Mouse (Mus musculus) adrenal gland, adult (tissue): Measurements from ENCODE around the gene Gm28845.
A peak's percentile ranks its signal among the peaks of the same experiment; 100 is the strongest.
"Not testable (repeated sequence)": the region's sequence is repeated elsewhere in the genome, so short reads cannot be mapped to it uniquely, and the experiment has no call there.

Experiments
- DNase-seq, 2 experiments: peaks; one replicate each; pipeline ENCODE4 v3.0.0; 2022 to 2023; ENCODE audit warnings: low spot score in 1 of 2; ENCODE audit not compliant: inconsistent age in 2 of 2

Gm28845 gene

DNA sequence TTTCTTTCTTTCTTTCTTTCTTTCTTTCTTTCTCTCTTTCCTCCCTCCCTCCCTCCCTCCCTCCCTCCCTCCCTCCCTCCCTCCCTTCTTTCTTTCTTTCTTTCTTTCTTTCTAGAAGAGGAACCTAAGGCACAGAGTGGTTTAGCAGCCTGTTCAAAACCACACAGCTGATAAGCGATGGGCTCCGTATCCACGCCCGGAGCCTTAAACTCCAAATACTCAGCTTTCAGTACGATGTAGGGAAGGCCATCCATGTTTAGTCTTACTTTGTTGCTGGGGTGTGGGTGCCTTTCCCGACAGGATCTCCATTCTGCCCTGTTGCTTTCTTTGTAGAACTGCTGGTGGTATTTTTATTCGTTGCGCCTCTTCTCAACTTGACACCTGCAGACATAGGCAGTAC lies 10.2 kb downstream of the Gm28845 start:
- DNase-seq, result no peak

DNA sequence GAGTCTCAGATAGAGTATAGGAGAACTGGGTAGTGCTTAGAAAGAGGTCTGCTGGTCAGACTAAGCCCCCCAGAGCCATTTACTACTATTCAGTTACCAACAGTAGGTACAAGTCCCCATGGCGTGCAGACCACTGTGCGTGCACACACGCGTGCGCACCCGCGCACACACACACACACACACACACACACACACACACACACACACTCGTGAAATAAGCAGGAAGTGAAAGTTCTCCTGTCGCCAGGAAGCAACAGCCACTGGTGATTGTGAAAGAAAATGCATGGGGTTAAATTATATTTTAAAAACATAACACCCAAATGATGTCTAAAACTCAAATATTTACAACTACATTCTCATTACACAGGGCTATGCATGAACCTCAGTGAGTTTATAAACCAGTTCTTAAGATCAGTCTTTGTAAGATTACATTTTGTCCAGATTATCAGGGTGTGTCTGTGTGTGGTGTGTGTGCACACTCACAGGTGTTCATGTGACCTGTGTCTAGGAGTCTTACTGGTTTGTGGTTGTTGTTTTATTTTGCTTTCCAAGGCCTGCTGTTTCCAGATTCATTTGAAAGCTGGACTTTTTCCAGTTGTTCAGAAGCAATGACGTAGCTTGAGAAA lies 11.6 kb downstream of the Gm28845 start:
- DNase-seq, result peak in 1 of 2 experiments; percentile 18

DNA sequence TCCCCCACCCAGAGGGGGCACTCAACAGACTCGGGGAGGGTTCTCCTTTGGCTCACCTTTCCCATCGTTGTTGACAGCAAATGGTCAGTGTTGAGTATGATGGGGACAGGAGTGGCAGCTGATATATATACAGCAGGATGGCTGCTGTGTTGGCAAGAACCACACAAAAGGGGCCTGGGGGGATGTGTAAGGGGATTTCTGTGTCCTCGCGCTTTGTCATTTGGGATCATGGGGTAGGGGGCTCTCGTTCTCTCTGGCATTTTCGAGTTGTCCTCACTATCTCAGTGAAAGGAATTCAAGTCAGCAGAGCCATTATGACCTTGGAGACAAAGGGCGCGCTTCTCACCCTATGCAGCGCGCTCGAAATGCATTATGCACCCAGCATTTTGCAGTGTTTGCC lies 16.1 kb downstream of the Gm28845 start, which contains the start of gene Cryga:
Cryga (minus strand) TSS at position 101 of the 400 bp plus-strand sequence.
- DNase-seq, result no peak

DNA sequence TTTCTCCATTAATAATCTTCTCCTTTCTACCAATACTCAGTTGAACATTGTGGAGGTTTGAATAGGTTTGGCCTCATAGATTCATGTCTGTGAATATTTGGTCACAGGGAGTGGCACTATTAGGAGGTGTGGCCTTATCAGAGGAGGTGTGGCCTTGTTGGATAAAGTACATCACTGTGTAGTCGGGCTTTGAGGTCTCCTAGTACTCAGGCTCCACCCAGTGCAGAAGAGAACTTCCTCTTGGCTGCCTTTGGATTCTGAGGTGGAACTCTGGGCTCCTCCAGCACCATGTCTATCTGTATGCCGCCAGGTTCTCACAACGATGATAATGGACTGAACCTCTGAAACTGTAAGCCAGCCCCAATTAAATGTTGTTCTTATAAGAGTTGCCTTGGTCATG lies 22.4 kb downstream of the Gm28845 start:
- DNase-seq, result no peak

DNA sequence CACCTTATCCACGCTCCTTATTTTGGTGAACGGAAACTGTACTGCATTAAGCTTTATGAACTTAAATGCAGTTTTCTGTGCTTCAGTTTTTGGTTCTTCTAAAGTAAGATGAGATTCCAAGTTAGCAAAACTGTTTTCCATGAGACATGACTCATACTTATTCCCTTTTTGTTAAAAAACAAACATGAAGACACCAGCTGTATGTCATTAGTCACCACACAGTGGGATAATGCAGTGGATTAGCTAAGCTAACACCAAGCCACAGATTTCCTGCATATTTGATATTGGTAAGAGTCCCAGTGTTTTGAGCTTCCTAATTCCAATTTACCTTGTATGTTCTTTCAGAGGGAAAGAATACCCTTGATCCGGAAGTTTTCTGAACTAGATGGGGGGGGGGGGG lies 27.8 kb downstream of the Gm28845 start:
- DNase-seq, result no peak

DNA sequence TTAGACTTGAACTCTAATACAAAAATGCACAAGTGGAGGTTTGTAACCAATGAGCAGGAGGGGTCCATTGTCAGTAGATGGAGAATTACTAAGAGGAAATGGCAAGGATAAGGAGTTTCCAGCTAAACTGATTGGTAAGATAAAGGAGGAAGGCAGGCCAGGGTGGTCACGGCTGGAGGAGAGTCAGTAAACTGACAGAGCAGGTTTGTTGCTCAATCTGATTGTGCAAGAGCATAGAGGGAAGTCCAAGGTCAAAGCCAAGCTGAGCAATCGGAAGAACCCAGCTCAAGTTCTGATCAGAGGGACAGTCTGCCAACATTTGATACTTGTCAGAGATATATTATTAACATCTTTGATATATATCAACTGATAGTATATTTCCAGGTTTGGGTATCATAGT lies 29.0 kb downstream of the Gm28845 start:
- DNase-seq, result peak; percentile 76 to 92

DNA sequence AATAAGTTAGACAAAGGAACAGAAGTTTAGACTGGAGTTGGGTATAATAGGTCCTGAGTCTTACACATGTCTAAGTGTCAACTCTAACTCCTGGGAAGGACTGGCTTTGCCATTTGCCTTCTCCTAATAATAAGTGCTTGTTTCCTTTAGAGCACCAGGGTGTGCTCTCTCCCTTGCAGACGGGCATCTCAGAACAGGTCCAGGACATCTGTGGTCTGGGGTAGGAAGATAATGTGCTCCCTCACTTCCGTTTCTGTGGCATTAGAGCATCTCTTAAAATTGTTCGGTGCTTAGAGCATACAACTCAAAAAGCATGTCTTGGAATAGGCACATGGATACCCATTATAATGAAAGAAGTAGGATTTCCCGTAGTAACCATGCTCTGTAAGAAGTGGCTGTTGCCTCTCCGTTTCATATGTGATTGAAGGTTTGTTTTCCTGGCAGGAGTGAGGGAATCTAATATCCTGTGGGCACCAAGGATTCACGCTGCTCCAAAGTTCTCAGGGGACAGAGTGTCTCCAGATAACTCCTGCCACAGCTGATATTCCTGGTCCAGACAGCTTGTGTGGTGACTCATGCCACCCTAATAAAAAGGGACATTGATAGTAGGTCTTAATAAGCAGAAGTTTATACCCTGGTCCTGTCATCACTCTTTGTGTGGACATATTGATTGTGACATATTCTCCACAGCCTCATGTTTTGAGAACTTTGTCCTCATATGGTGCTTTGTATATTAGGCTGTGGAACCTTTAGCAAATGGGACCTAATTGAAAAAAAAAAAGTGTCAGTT lies 30.6 kb downstream of the Gm28845 start:
- peak in 1 of 2 experiments; percentile 18 for DNase-seq

DNA sequence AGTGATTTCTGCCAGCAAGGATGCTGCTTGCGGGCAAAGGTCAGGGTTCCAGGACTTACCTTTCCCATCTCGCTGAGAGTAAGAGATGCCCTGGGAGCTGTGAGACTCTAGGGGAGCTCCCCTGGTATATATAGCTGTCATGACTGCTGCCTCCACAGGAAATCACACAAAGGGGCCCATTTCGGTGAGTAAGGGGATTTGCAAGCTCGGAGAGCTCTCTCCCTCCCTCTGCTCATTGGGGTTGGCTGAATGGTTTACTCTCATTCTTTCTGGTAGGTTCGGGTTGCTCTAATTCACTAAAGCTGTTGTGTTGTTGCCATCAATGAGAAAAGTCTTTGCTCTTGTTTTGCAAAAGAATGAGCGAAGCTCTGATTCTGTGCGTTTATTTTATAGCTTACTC lies 37.2 kb downstream of the Gm28845 start, which contains the start of gene Crygb:
Crygb (minus strand) TSS at position 101 of the 400 bp plus-strand sequence.
- no peak for DNase-seq

DNA sequence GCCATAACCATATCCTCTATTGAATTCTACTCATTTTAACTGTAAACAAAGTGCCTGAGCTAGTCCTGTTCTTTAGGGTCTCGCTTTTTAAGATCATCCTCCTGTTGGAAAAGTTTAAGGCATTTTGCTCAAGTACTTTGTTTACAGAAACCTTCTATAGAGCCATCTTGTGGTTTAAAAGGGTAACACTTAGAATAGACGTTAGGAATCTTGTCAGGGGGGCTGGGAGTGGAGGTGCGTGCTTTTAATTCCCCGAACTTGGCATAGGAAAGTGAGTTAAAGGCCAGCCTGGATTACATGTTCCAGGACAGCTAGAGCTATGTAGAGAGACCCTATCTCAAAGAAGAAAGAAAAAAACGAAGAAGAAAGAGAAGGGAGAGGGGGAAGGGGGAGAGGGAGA lies 43.8 kb downstream of the Gm28845 start:
- peak in 1 of 2 experiments; percentile 66 for DNase-seq

DNA sequence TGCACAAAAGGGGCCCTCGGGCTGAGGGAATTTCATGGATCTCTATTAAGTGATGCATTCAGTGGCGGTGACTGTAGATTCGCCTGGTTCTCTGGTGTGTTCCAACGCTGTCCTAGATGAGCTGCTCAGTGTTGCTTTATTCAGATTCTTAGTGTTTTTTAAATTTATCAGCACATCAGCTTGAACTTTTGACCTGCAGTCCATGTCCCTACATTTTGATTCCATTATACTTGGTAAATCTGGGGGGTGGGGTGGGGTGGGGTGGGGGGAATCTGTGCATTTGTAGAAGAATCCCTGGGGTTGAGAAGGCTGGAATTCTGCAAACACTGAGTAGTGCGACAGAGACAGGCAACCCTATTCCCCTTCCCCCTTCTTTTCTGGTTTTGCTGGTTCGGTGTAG lies 45.8 kb downstream of the Gm28845 start, which contains the start of gene Crygc:
Crygc (minus strand) TSS at position 101 of the 400 bp plus-strand sequence.
- no peak for DNase-seq

DNA sequence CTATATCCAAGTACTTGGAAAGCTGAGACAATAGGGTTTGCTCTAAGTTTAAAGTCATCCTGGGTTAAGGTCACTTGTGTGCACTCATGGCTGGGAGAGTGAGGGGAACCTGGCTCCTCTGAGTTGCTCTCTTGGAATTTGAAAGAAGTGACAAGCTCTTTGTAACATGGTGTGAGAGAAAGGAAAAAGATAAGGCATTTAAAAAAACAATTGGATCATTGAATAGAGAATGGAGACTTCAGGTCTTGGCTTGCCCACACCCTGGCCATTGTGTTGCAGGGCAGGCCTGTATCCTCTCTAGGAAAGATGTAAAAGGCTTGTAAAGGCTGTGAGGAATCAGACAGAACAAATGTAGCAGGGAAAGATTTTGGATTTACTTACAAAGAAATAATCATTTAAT lies 51.5 kb downstream of the Gm28845 start:
- DNase-seq, result no peak

DNA sequence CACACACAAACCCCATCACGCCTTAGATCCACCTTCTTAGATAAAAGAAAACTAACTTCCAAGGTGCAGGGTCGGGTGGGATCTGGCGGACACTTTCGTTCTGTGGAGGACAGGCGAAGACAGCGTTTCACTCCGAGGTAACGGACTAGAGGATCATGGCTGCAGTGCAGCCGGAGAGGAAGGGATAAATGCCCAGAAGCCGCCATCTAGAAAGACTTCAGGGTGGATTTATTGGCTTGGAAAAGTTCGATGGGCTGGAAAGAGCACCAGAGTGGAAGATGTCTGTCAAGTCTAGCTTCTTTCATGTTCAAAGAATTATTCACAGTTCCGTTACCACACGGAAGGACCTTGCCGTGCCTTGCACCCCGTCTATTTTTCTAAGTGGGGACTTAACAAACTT lies 55.2 kb downstream of the Gm28845 start:
- peak; percentile 30 to 75 for DNase-seq

DNA sequence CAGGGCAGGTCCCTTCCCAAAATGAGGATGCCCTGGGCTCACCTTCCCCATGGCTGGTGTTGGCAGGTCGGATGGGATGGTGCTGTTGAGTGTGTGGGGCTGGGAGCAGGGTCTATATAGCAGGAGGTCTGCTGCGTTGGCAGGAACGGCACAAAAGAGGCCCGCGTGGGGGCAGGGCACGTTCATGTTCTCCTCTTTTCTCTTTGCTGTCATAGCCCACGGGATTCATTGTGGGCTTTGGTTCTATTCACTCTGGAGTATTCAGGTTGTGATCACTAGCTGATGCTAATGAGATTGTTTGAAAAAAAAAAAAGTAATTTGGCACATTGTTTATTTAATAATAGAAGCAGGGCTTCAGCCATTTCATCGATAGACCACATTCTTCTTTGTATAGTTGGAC lies 56.0 kb downstream of the Gm28845 start, which contains the start of gene Crygd:
Crygd (minus strand) TSS at position 101 of the 400 bp plus-strand sequence.
- DNase-seq, result no peak

DNA sequence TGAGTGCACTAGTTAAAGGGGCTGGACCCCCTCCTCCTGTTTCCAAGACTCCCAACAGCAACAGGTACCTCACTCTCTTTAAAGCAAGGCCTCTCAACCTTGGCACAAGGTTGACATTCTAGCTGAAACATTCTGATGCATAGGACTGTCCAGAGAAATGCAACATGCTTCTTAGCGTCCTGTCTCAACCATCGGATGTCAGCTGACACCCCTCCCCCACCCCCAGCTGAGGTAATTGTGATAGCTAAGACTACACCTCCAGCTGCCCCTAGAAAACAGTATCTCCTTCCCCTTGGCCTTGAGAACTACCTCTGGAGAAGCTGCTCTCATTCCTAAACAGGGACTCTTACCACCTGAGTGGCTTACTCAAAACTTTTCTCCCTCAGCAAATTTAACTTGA lies 67.2 kb downstream of the Gm28845 start:
- no peak for DNase-seq

DNA sequence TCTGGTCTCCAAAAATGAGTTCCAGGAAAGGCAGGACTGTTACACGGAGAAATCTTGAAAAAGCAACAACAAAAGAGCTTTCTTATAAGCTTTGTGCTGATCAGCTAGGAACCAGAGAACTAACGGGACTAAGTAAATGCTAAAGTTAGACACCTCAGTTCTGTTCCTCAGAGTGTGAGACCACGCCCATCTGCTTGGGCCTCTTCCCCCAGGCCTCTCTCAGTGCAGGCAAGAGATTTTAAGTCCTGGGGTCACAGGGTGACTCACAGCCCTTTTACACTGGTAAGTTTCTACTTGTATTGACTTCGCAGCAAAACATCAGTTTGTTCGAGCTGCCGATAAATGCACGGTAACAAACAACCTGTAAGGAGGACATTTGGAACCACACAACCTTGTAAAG lies 67.7 kb downstream of the Gm28845 start:
- peak in 1 of 2 experiments; percentile 63 for DNase-seq

DNA sequence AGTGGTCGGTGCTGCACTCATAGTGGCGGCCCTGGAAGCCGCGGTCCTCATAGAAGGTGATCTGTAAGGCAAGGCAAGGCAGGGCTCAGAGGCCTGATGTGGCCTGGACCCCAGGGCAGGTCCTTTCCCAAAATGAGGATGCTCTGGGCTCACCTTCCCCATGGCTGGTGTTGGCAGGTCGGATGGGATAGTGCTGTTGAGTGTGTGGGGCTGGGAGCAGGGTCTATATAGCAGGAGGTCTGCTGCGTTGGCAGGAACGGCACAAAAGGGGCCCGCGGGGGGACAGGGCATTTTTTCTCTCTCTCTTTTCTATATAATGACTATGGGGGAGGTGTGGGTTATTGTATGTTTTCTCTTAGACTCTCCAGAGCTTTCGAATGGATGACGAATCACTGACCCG lies 68.4 kb downstream of the Gm28845 start, which contains the start of gene Cryge:
Cryge (minus strand) TSS at position 198 of the 400 bp plus-strand sequence.
- not testable (repeated sequence) for DNase-seq
